Mouse (Mus musculus) G1E (cell line): ENCODE measurements around the gene Tagap1.
"Not testable (repeated sequence)": the region's sequence is repeated elsewhere in the genome, so short reads cannot be mapped to it uniquely, and the experiment has no call there.

Experiments used
- CTCF ChIP-seq: IDR thresholded peaks from 2 replicates; pipeline ENCODE4 v1.5.1; 2012; ENCODE audit warnings: low read depth, low read length, inconsistent platforms, mixed read lengths
- GATA1 ChIP-seq: IDR thresholded peaks from 2 replicates; pipeline ENCODE4 v1.6.1; 2012; ENCODE audit warnings: borderline replicate concordance, low read length, inconsistent platforms, mixed read lengths
- GATA2 ChIP-seq: IDR thresholded peaks from 2 replicates; pipeline ENCODE4 v1.6.1; 2012; ENCODE audit warnings: low read depth, low read length, inconsistent platforms, borderline replicate concordance
- POLR2AphosphoS5 ChIP-seq: IDR thresholded peaks from 2 replicates; pipeline ENCODE4 v1.6.1; 2012; ENCODE audit warnings: low read depth, low read length, inconsistent platforms; ENCODE audit not compliant: insufficient replicate concordance
- TAL1 ChIP-seq: conservative IDR thresholded peaks from 2 replicates; pipeline ENCODE4 v1.6.1; 2012; ENCODE audit warnings: low read depth, low read length, inconsistent platforms, mixed read lengths

DNA sequence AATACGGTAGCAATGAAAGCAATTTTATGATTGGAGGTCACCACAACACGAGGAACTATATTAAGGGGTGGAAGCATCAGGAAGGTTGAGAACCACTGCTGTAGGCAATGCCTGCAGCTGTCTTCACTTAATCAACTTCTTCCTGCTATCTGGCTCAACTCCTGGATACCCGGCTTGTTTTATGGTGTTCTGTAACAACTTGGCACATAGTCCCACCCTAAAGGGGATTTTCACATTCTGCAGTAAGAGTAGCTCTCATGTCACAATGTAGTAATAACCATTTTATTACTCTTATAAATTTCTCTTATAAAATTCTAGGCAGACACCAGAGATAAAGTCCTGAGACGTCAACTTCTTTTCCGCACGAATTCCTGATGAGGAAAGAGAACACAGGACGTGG is 48.5 kb upstream of the Tagap1 start:
- not testable (repeated sequence) for TF ChIP-seq CTCF, POLR2AphosphoS5, TAL1, GATA1, GATA2
